ENCODE assay signal across 8 mouse cellular contexts in genomic region chr4:146932311-146933082, GRCm38 (mm10). TPM values are rescaled to one million over a fixed set of nuclear protein-coding genes. Genes with fewer than 3 reads are reported as not detected.
DNase-seq lines count a peak whose midpoint lies in the region.
"Had no signal": no experiment of that assay in that cellular context is flagged by ENCODE, and none has a peak within 500 bp of the region (broad histone marks: within the 10 kb centered on the region; RNA-seq: fewer than 3 reads in every experiment).

No protein-coding gene starts in this region.

- WGBS in hindbrain, embryonic 10.5 days: 7% methylated on average over 77 of the region's 77 CpGs

- peak; percentile 18 for DNase-seq in thymus, postnatal 4 days
- DNase-seq in thymus, postnatal 0 days (ENCODE audit: low spot score): no peak
- DNase-seq in hindbrain, embryonic 10.5 days (ENCODE audit: low spot score): peak; percentile 36
- DNase-seq in mesoderm, embryonic 11.5 days (ENCODE audit: low read depth, low spot score): peak; percentile 62
- no peak for DNase-seq in T-cell, adult 2 months (ENCODE audit: low spot score)
- DNase-seq in right cerebral cortex, postnatal 36 days (ENCODE audit: low spot score in 2 of 2): no peak
- no peak for DNase-seq in natural killer cell, adult 2 months (ENCODE audit: low spot score in 2 of 2)
- DNase-seq: adrenal gland, adult 8-10 months had no signal

- H3K36me3 ChIP-seq in hindbrain, embryonic 10.5 days: no peaks in the 10 kb centered on the region

- peaks cover 45% of the 10 kb centered on the region for H3K9me3 ChIP-seq in hindbrain, embryonic 10.5 days

- H3K4me1 ChIP-seq in hindbrain, embryonic 10.5 days (replicated peaks): peaks cover 6% of the 10 kb centered on the region; the same call in 1 of the 2 replicates

- no peak overlapping the region; the same call in 1 of the 2 replicates for H3K27ac ChIP-seq in hindbrain, embryonic 10.5 days

- peak overlapping the region; percentile 52 for H3K4me3 ChIP-seq in hindbrain, embryonic 10.5 days

- peaks cover 10% of the 10 kb centered on the region; the same call in 1 of the 2 replicates for H3K27me3 ChIP-seq in hindbrain, embryonic 10.5 days (ENCODE audit: insufficient read depth, poor library complexity, severe bottlenecking)

RNA-seq across cellular contexts. Expression of gene Gm21411, which starts 23.1 kb away (rescaled TPM):
- polyA plus RNA-seq in thymus, postnatal 0 days (2015; fragmentation: Nextera tagmentation; extraction: Ambion mirVana): not detected in 2 replicates
- polyA plus RNA-seq in hindbrain, embryonic 10.5 days (2016; fragmentation: Nextera tagmentation; extraction: Ambion mirVana): not detected in 2 replicates

RNA-seq across cellular contexts. Expression of gene Zfp989, which starts 39.3 kb away (rescaled TPM):
- 0.12 TPM in 1 of 2 replicates, not detected in the other for polyA plus RNA-seq in thymus, postnatal 0 days (2015; fragmentation: Nextera tagmentation; extraction: Ambion mirVana)
- not detected in 2 replicates for polyA plus RNA-seq in hindbrain, embryonic 10.5 days (2016; fragmentation: Nextera tagmentation; extraction: Ambion mirVana)

Comparison
In these comparisons a context has a peak if more than half of its experiments do, and no peak if none do; other contexts are left out.
1. DNase-seq: peak in thymus, postnatal 4 days (single experiment), hindbrain, embryonic 10.5 days (single experiment) and mesoderm, embryonic 11.5 days (single experiment); none in thymus, postnatal 0 days (single experiment), T-cell, adult 2 months (single experiment), right cerebral cortex, postnatal 36 days (0 of 2) and natural killer cell, adult 2 months (0 of 2).